Mouse (Mus musculus) limb, embryonic 11.5 days (tissue): ENCODE measurements around the gene Idh2. TPM values are rescaled to one million over a fixed set of nuclear protein-coding genes. Genes with fewer than 3 reads are reported as not detected.

Source experiments
- ATAC-seq: fragments of 200-750 bp; cut with Nextera tagmentation; 2 replicates; pipeline ENCODE4 v1.8.0; 2017; ENCODE audit warnings: low read depth; ENCODE audit not compliant: insufficient number of reproducible peaks, low FRiP score, low TSS enrichment
- DNase-seq: peaks from one replicate; pipeline ENCODE4 v3.0.0-alpha.2; 2015; ENCODE audit warnings: low spot score
- H3K27ac ChIP-seq: fragments of 300-500 bp; sonication (generic); replicated peaks from 2 replicates; pipeline ENCODE4 v1.5.1; 2014; ENCODE audit warnings: low read depth, mild to moderate bottlenecking, low read length
- H3K27me3 ChIP-seq: fragments of 300-500 bp; sonication (generic); 2 replicates; pipeline ENCODE4 v1.6.1; 2014; ENCODE audit warnings: mild to moderate bottlenecking, low read length, mixed read lengths; ENCODE audit not compliant: control insufficient read depth, insufficient read depth
- H3K36me3 ChIP-seq: fragments of 300-500 bp; sonication (generic); 2 replicates; pipeline ENCODE4 v1.6.1; 2014; ENCODE audit warnings: mild to moderate bottlenecking, low read length, moderate library complexity, mixed read lengths; ENCODE audit not compliant: control insufficient read depth, insufficient read depth
- H3K4me1 ChIP-seq: fragments of 300-500 bp; sonication (generic); 2 replicates; pipeline ENCODE4 v1.6.1; 2014; ENCODE audit warnings: low read length, mixed read lengths; ENCODE audit not compliant: control insufficient read depth, insufficient read depth
- H3K4me2 ChIP-seq: fragments of 300-500 bp; sonication (generic); 2 replicates; pipeline ENCODE4 v1.6.1; 2014; ENCODE audit warnings: low read depth, mild to moderate bottlenecking, moderate library complexity; ENCODE audit not compliant: severe bottlenecking
- H3K4me3 ChIP-seq: fragments of 300-500 bp; sonication (generic); 2 replicates; pipeline ENCODE4 v1.5.1; 2014; ENCODE audit warnings: low read depth, low read length
- H3K9ac ChIP-seq: fragments of 300-500 bp; sonication (generic); 2 replicates; pipeline ENCODE4 v1.6.1; 2014; ENCODE audit warnings: mild to moderate bottlenecking, low read length
- H3K9me3 ChIP-seq: fragments of 300-500 bp; sonication (generic); 2 replicates; pipeline ENCODE4 v1.6.1; 2016; ENCODE audit warnings: low read length; ENCODE audit not compliant: control insufficient read depth
- whole genome bisulfite sequencing: fragments of 180-500 bp; shearing (Covaris S2); extraction: QIAGEN DNeasy Blood & Tissue Kit; methylation state at CpG from one replicate; pipeline ENCODE4 v1.1.7; 2014; 5-methylcytosine and 5-hydroxymethylcytosine counted together
- polyA plus RNA-seq: library from polyadenylated mRNA; unstranded; fragments of >200 nt; fragmentation: Nextera tagmentation; extraction: Ambion mirVana; gene quantifications from 2 replicates; pipeline ENCODE4 v1.2.1, GENCODE M21; 2014

Gene Idh2
- polyA plus RNA-seq, 1 experiment from 2014 or later: 555 TPM

DNA sequence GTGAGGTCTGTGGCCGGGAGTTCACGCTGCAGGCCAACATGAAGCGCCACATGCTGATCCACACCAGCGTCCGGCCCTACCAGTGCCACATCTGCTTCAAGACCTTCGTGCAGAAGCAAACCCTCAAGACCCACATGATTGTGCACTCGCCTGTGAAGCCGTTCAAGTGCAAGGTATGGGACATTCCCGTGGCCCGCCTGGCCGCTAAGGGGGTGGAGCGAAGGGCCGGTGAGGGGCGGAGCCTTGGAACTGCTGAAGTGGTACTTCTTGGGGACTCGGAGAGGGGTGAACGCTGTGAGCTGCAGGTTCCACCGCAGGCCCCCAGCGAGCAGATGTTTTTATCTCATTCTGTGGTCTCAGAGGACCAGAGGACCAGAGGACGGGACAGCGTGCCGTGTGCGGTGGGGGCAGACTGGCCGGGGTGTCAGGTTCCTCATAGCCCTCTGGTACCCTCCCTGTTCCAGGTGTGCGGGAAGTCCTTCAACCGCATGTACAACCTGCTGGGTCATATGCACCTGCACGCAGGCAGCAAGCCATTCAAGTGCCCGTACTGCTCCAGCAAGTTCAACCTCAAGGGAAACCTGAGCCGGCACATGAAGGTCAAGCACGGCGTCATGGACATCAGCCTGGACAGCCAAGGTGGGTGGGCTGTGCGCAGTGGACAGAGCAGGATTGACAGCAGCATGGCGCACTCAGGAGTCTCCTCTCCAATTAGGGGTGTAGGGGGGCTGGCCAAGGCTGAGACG, 29.0 kb downstream of the Idh2 start:
- WGBS: 84% methylated on average over 33 of the region's 33 CpGs
- Histone ChIP-seq H3K27ac (no peak overlapping the region), H3K4me2 (no peak overlapping the region), H3K27me3 (no peaks in the 10 kb centered on the region), H3K9ac (no peak overlapping the region), H3K9me3 (no peaks in the 10 kb centered on the region), H3K4me3 (no peak overlapping the region), H3K36me3 (peaks cover 17% of the 10 kb centered on the region; the same call in 1 of the 2 replicates), H3K4me1 (no peaks in the 10 kb centered on the region)
- DNase-seq (no peak), ATAC-seq (no peak)

DNA sequence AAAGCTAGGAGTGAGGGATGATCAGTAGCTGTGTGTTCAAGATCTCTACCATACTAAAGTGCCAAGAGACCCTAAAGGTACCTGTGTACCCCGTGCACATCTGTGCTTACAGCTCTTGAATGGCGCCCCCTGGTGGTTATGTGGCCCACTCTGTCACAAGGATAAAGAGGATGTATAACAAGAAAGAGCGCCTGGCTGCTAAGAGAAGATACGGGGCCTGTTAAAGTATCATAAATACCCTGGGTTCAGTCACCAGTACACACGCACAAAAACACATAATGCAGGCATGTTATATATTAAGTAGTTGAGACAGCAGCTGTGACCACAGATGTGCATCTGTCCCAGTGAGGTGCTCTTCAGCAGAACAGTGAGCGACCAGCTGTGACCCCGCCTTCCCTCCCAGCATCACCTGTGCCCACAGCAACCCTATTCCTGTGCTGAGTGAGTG, 30.7 kb downstream of the Idh2 start:
- WGBS: 63% methylated on average over 7 of the region's 7 CpGs
- no peaks in the 10 kb centered on the region for H3K9me3 ChIP-seq
- DNase-seq (peak; percentile 85), ATAC-seq (no peak)
- H3K36me3 ChIP-seq: peaks cover 15% of the 10 kb centered on the region; the same call in 1 of the 2 replicates
- H3K27ac ChIP-seq: no peak overlapping the region
- H3K4me1 ChIP-seq: no peaks in the 10 kb centered on the region
- H3K9ac ChIP-seq: no peak overlapping the region
- no peaks in the 10 kb centered on the region for H3K27me3 ChIP-seq
- no peak overlapping the region for H3K4me3 ChIP-seq
- no peak overlapping the region for H3K4me2 ChIP-seq

DNA sequence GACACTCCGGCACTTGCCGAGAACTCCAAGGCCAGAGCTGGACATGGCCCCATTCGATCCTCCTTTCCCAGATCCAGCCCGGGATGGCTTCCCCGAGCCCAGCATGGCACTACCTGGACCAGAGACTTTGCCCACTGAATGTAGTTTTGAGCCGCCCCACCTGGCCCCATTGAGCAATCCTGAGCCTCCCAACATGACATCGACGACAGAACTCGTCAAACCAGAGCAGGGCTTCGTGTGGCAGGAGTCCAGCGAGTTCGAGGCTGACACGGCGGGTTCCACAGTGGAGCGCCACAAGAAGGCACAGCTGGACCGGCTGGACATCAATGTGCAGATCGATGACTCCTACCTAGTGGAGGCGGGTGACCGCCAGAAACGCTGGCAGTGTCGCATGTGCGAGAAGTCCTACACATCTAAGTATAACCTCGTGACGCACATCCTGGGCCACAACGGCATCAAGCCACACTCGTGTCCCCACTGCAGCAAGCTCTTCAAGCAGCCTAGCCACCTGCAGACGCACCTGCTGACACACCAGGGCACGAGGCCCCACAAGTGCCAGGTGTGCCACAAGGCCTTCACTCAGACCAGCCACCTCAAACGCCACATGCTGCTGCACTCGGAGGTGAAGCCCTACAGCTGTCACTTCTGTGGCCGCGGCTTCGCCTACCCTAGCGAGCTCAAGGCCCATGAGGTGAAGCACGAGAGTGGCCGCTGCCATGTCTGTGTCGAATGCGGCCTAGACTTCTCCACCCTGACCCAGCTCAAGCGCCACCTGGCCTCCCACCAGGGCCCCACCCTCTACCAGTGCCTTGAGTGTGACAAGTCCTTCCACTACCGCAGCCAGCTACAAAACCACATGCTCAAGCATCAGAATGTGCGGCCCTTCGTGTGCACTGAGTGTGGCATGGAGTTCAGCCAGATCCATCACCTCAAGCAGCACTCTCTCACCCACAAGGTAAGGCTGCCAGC, 33.3 kb downstream of the Idh2 start:
- 91% methylated on average over 42 of the region's 42 CpGs for WGBS
- Histone ChIP-seq H3K36me3 (peaks cover 4% of the 10 kb centered on the region; the same call in 1 of the 2 replicates), H3K4me1 (peaks cover 13% of the 10 kb centered on the region), H3K27ac (no peak overlapping the region), H3K4me3 (no peak overlapping the region), H3K4me2 (no peak overlapping the region), H3K9ac (no peak overlapping the region), H3K9me3 (no peaks in the 10 kb centered on the region), H3K27me3 (no peaks in the 10 kb centered on the region)
- ATAC-seq: no peak
- DNase-seq: no peak

DNA sequence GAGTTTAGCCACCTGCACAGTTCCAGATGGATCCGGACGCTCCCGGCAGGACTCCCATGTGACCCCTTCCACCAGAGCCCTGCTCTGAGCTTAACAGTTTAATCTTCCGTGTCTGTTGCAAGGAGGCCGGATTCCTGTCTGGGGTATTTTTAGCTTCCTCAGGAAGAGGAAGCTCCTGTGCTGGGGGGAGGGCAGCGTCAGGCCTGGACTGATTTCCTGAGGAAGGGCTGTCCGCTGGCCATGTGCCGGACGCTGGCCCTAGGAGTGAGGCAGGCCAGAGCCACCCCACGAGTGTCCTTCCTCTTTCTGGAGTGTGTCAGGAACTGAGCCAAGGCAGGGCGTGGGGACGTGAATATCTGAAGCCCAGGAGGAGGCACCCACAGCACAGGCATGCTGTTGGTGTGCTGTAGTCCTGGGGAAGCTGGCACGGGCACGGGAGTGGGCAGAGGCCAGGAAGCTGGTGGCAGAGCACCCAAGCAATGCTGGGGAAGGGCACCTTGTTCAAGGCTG, 36.3 kb downstream of the Idh2 start:
- 0 out of 2 replicates have a peak overlapping the region, but pooled peaks have one; percentile 7 for H3K9ac ChIP-seq
- no peaks in the 10 kb centered on the region for H3K9me3 ChIP-seq
- no peak for ATAC-seq
- H3K4me2 ChIP-seq: peak overlapping the region; percentile 24
- no peaks in the 10 kb centered on the region for H3K27me3 ChIP-seq
- peak overlapping the region; percentile 62; the same call in 1 of the 2 replicates for H3K27ac ChIP-seq
- H3K4me3 ChIP-seq: no peak overlapping the region
- 31% methylated on average over 14 of the region's 14 CpGs for WGBS
- H3K36me3 ChIP-seq: peaks cover 4% of the 10 kb centered on the region; the same call in 1 of the 2 replicates
- H3K4me1 ChIP-seq: peaks cover 36% of the 10 kb centered on the region
- peak; percentile 60 for DNase-seq

DNA sequence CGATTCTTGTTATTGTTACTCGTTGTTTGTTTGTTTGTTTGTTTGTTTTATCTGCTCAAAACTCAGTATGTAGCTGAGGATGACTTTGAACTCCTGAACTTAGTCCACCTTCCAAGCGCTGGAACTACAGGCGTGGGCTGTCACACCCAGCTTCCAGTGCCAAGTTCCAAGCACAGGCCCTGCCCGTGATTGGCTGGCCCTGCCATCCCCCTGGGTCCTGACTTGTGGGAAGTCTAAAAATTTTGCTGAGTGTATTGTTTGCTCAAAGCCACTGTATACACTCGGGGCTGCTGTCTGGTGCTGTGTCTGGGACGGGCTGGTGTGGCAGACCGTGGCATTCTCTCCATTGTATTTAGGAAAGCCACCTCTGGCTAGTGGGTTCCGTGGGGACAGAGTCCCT, 37.4 kb downstream of the Idh2 start:
- no peak overlapping the region for H3K27ac ChIP-seq
- H3K27me3 ChIP-seq: no peaks in the 10 kb centered on the region
- 88% methylated on average over 9 of the region's 9 CpGs for WGBS
- H3K4me2 ChIP-seq: no peak overlapping the region
- H3K4me1 ChIP-seq: peaks cover 36% of the 10 kb centered on the region
- no peaks in the 10 kb centered on the region for H3K9me3 ChIP-seq
- H3K9ac ChIP-seq: no peak overlapping the region
- no peak for ATAC-seq
- H3K4me3 ChIP-seq: no peak overlapping the region
- DNase-seq: no peak
- peaks cover 4% of the 10 kb centered on the region; the same call in 1 of the 2 replicates for H3K36me3 ChIP-seq

DNA sequence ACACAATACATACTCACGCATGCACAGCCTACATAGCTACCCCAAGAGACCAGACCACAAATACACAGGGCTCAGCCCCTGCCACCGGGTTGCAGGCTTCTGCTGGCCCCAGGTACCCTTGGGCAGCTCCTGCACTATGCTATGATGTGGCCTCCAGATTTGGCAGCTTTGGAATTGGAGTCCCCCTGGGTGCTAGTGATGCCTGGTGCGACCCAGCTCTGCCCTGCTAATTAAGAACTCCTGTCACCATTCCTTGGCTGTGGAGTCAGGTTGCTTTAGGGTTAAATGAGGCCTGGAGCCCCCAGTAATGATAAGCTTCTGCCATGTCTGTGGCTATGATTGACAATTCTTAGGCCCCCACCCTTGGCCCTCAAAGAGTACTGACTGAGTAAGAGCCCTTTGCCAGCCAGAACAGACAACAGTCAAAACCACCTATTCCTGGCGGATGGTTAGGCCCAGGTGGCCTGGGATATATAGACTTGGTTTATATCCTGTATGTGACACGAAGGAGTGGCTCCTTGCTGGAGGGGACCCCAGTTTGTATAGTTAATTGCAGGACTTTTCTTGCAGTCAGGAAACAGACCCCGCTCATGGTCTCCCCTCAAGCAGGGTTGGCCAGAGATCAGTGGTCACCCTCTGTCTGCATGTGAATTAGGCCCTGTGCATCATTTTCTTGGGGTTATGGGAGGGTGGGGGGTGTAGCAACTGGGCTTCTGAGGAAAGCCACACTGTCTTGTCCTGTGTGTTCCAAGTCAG, 38.1 kb downstream of the Idh2 start:
- Histone ChIP-seq H3K9ac (no peak overlapping the region), H3K4me3 (no peak overlapping the region), H3K27ac (no peak overlapping the region), H3K4me2 (no peak overlapping the region), H3K27me3 (no peaks in the 10 kb centered on the region), H3K9me3 (no peaks in the 10 kb centered on the region), H3K4me1 (peaks cover 36% of the 10 kb centered on the region), H3K36me3 (peaks cover 4% of the 10 kb centered on the region; the same call in 1 of the 2 replicates)
- ATAC-seq (no peak), DNase-seq (no peak)
- WGBS: 53% methylated on average over 6 of the region's 6 CpGs

DNA sequence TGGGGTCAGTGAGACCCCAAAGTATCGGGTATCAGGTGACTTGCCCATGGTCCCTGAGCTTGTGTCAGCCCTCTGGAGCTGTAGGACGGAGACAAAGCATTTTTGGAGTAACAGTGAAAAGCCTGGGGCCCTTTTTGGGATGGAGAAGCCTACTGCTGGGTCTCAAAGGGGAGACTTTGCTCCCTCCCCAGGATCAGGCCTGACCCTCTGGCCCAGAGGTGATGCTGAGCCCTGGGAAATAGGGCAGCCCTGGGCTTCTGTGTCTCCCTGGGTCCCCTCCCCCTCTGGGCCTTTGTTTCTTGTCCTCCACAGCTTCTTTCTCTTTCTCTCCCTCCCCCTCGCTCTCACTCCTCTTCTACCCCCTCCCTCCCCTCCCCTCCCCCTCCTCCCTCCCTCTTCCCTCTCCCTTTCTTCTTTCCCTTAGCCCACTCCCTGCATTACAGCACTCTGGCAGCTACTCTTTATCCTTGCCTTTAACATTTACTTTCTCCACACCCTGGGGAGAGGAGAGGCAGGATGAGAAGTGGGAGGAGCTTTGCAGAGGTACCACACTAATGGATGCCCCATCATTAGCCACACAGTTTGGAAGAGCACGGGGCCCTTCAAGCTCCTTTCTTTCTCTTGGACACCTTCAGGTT, 39.1 kb downstream of the Idh2 start:
- Histone ChIP-seq H3K9ac (peak overlapping the region; percentile 34; the same call in 1 of the 2 replicates), H3K4me1 (peaks cover 40% of the 10 kb centered on the region), H3K4me3 (no peak overlapping the region), H3K36me3 (no peaks in the 10 kb centered on the region), H3K27ac (peak overlapping the region; percentile 22; the same call in 1 of the 2 replicates), H3K27me3 (no peaks in the 10 kb centered on the region), H3K4me2 (no peak overlapping the region), H3K9me3 (no peaks in the 10 kb centered on the region)
- ATAC-seq (0 out of 2 replicates have a peak, but pooled peaks have one; percentile 17), DNase-seq (no peak)
- 17% methylated on average over 4 of the region's 4 CpGs for WGBS
